Mouse (Mus musculus): Measurements from ENCODE around the gene Crybb2. TPM values are rescaled to one million over a fixed set of nuclear protein-coding genes. Genes with fewer than 3 reads are reported as not detected.
A peak's percentile ranks its signal among the peaks of the same experiment; 100 is the strongest.
"Not testable (repeated sequence)": the region's sequence is repeated elsewhere in the genome, so short reads cannot be mapped to it uniquely, and the experiment has no call there.

The Crybb2 gene
- total RNA-seq, 1 experiment: not detected

- H3K4me1 ChIP-seq (ENCODE audit: control insufficient read depth in 2 of 2, insufficient read depth in 2 of 2, low read length in 2 of 2, poor library complexity in 1 of 2): peaks cover 2 to 40% of the 10 kb centered on the region in 2 experiments; a peak in 2 of 4 replicates
- DNase-seq (ENCODE audit: low read depth, low spot score): no peak
Measured at GRCm38 (mm10) chr5:113114264-113115225, 44.6 kb upstream of the Crybb2 start.

GRCm38 (mm10) chr5:113113120-113113519 lies 43.2 kb upstream of the Crybb2 start:
- Histone ChIP-seq H3K9ac (ENCODE audit: insufficient read depth, low read depth, low read length, poor library complexity, severe bottlenecking) (no peak overlapping the region), H3K9me3 (ENCODE audit: control insufficient read depth, insufficient read depth, low read depth, low read length) (no peaks in the 10 kb centered on the region), H3K4me1 (ENCODE audit: control insufficient read depth in 2 of 2, insufficient read depth in 2 of 2, low read length in 2 of 2, poor library complexity in 1 of 2) (peaks cover 2 to 33% of the 10 kb centered on the region in 2 experiments; a peak in 2 of 4 replicates), H3K4me3 (ENCODE audit: insufficient read depth in 1 of 2, low read depth in 1 of 2, low read length in 2 of 2, poor library complexity in 1 of 2, severe bottlenecking in 1 of 2) (no peak overlapping the region), H3K27ac (ENCODE audit: insufficient read depth, low read depth, low read length, poor library complexity, severe bottlenecking) (no peak overlapping the region), H3K36me3 (ENCODE audit: control insufficient read depth, insufficient read depth, low read length, poor library complexity, severe bottlenecking) (no peaks in the 10 kb centered on the region)
- TF ChIP-seq HCFC1 (IDR thresholded peaks at IDR 0.05; ENCODE audit: borderline replicate concordance, insufficient read depth, low read length) (no peak), ZC3H11A (IDR thresholded peaks at IDR 0.05; ENCODE audit: borderline replicate concordance, low read depth, low read length) (no peak), MAFK (IDR thresholded peaks at IDR 0.05; ENCODE audit: insufficient read depth, low read depth, low read length) (no peak), CHD2 (IDR thresholded peaks at IDR 0.05; ENCODE audit: low read depth, low read length) (no peak), ZNF384 (IDR thresholded peaks at IDR 0.05; ENCODE audit: low read depth, low read length) (no peak)
- in situ Hi-C loops (cut with MboI; ENCODE audit: low sequenced_read_pairs in 2 of 2, unreplicated experiment in 2 of 2): no loop called here
- DNase-seq (ENCODE audit: low read depth, low spot score): no peak

More at GRCm38 (mm10) chr5:113114264-113115225, 44.6 kb upstream of the Crybb2 start:
- Histone ChIP-seq H3K4me3 (ENCODE audit: insufficient read depth in 1 of 2, low read depth in 1 of 2, low read length in 2 of 2, poor library complexity in 1 of 2, severe bottlenecking in 1 of 2) (no peak overlapping the region), H3K27ac (ENCODE audit: insufficient read depth, low read depth, low read length, poor library complexity, severe bottlenecking) (no peak overlapping the region), H3K9ac (ENCODE audit: insufficient read depth, low read depth, low read length, poor library complexity, severe bottlenecking) (no peak overlapping the region), H3K36me3 (ENCODE audit: control insufficient read depth, insufficient read depth, low read length, poor library complexity, severe bottlenecking) (no peaks in the 10 kb centered on the region), H3K9me3 (ENCODE audit: control insufficient read depth, insufficient read depth, low read depth, low read length) (no peaks in the 10 kb centered on the region)
- TF ChIP-seq ZC3H11A (IDR thresholded peaks at IDR 0.05; ENCODE audit: borderline replicate concordance, low read depth, low read length) (no peak), HCFC1 (IDR thresholded peaks at IDR 0.05; ENCODE audit: borderline replicate concordance, insufficient read depth, low read length) (no peak), ZNF384 (IDR thresholded peaks at IDR 0.05; ENCODE audit: low read depth, low read length) (no peak), MAFK (IDR thresholded peaks at IDR 0.05; ENCODE audit: insufficient read depth, low read depth, low read length) (no peak), CHD2 (IDR thresholded peaks at IDR 0.05; ENCODE audit: low read depth, low read length) (no peak)
- in situ Hi-C loops (cut with MboI; ENCODE audit: low sequenced_read_pairs in 2 of 2, unreplicated experiment in 2 of 2): no loop called here

- no peak for DNase-seq (ENCODE audit: low read depth, low spot score)
- Histone ChIP-seq H3K36me3 (ENCODE audit: control insufficient read depth, insufficient read depth, low read length, poor library complexity, severe bottlenecking) (no peaks in the 10 kb centered on the region), H3K4me3 (ENCODE audit: insufficient read depth in 1 of 2, low read depth in 1 of 2, low read length in 2 of 2, poor library complexity in 1 of 2, severe bottlenecking in 1 of 2) (no peak overlapping the region), H3K4me1 (ENCODE audit: control insufficient read depth in 2 of 2, insufficient read depth in 2 of 2, low read length in 2 of 2, poor library complexity in 1 of 2) (peaks cover 2 to 32% of the 10 kb centered on the region in 2 experiments; a peak in 2 of 4 replicates), H3K9me3 (ENCODE audit: control insufficient read depth, insufficient read depth, low read depth, low read length) (no peaks in the 10 kb centered on the region), H3K9ac (ENCODE audit: insufficient read depth, low read depth, low read length, poor library complexity, severe bottlenecking) (no peak overlapping the region), H3K27ac (ENCODE audit: insufficient read depth, low read depth, low read length, poor library complexity, severe bottlenecking) (no peak overlapping the region)
- in situ Hi-C loops (cut with MboI; ENCODE audit: low sequenced_read_pairs in 2 of 2, unreplicated experiment in 2 of 2): no loop called here
- no peak for TF ChIP-seq ZNF384 (IDR thresholded peaks at IDR 0.05; ENCODE audit: low read depth, low read length)
- TF ChIP-seq CHD2 (IDR thresholded peaks at IDR 0.05; ENCODE audit: low read depth, low read length): no peak
- no peak for TF ChIP-seq MAFK (IDR thresholded peaks at IDR 0.05; ENCODE audit: insufficient read depth, low read depth, low read length)
- no peak for TF ChIP-seq ZC3H11A (IDR thresholded peaks at IDR 0.05; ENCODE audit: borderline replicate concordance, low read depth, low read length)
- no peak for TF ChIP-seq HCFC1 (IDR thresholded peaks at IDR 0.05; ENCODE audit: borderline replicate concordance, insufficient read depth, low read length)
Measured at GRCm38 (mm10) chr5:113111336-113111735, 41.4 kb upstream of the Crybb2 start.

GRCm38 (mm10) chr5:113110929-113111328 lies 41.0 kb upstream of the Crybb2 start:
- in situ Hi-C loops (cut with MboI; ENCODE audit: low sequenced_read_pairs in 2 of 2, unreplicated experiment in 2 of 2): no loop called here
- Histone ChIP-seq H3K9me3 (ENCODE audit: control insufficient read depth, insufficient read depth, low read depth, low read length) (no peaks in the 10 kb centered on the region), H3K27ac (ENCODE audit: insufficient read depth, low read depth, low read length, poor library complexity, severe bottlenecking) (peak overlapping the region; percentile 32; the same call in 1 of the 2 replicates), H3K36me3 (ENCODE audit: control insufficient read depth, insufficient read depth, low read length, poor library complexity, severe bottlenecking) (no peaks in the 10 kb centered on the region), H3K4me1 (ENCODE audit: control insufficient read depth in 2 of 2, insufficient read depth in 2 of 2, low read length in 2 of 2, poor library complexity in 1 of 2) (peaks cover 2 to 29% of the 10 kb centered on the region in 2 experiments; a peak in 2 of 4 replicates), H3K4me3 (ENCODE audit: insufficient read depth in 1 of 2, low read depth in 1 of 2, low read length in 2 of 2, poor library complexity in 1 of 2, severe bottlenecking in 1 of 2) (no peak overlapping the region), H3K9ac (ENCODE audit: insufficient read depth, low read depth, low read length, poor library complexity, severe bottlenecking) (no peak overlapping the region)
- no peak for DNase-seq (ENCODE audit: low read depth, low spot score)
- no peak for TF ChIP-seq CHD2 (IDR thresholded peaks at IDR 0.05; ENCODE audit: low read depth, low read length)
- TF ChIP-seq ZC3H11A (IDR thresholded peaks at IDR 0.05; ENCODE audit: borderline replicate concordance, low read depth, low read length): no peak
- no peak for TF ChIP-seq MAFK (IDR thresholded peaks at IDR 0.05; ENCODE audit: insufficient read depth, low read depth, low read length)
- no peak for TF ChIP-seq HCFC1 (IDR thresholded peaks at IDR 0.05; ENCODE audit: borderline replicate concordance, insufficient read depth, low read length)
- TF ChIP-seq ZNF384 (IDR thresholded peaks at IDR 0.05; ENCODE audit: low read depth, low read length): no peak

GRCm38 (mm10) chr5:113109651-113110050 lies 39.7 kb upstream of the Crybb2 start:
- DNase-seq (ENCODE audit: low read depth, low spot score); H3K9ac ChIP-seq (ENCODE audit: insufficient read depth, low read depth, low read length, poor library complexity, severe bottlenecking); H3K4me3 ChIP-seq (ENCODE audit: insufficient read depth in 1 of 2, low read depth in 1 of 2, low read length in 2 of 2, poor library complexity in 1 of 2, severe bottlenecking in 1 of 2); H3K36me3 ChIP-seq (ENCODE audit: control insufficient read depth, insufficient read depth, low read length, poor library complexity, severe bottlenecking); H3K9me3 ChIP-seq (ENCODE audit: control insufficient read depth, insufficient read depth, low read depth, low read length); H3K27ac ChIP-seq (ENCODE audit: insufficient read depth, low read depth, low read length, poor library complexity, severe bottlenecking): not testable (repeated sequence)
- peaks cover 0 to 22% of the 10 kb centered on the region in 2 experiments; a peak in 2 of 4 replicates for H3K4me1 ChIP-seq (ENCODE audit: control insufficient read depth in 2 of 2, insufficient read depth in 2 of 2, low read length in 2 of 2, poor library complexity in 1 of 2)
- in situ Hi-C loops (cut with MboI; ENCODE audit: low sequenced_read_pairs in 2 of 2, unreplicated experiment in 2 of 2): loop anchor here in 1 of 2 experiments (10.0 kb wide), 1 partner anchor 45 kb away; no protein-coding TSS in a partner anchor

Measured in ES-E14 (cell line).